Mouse (Mus musculus) thymus, adult 2 months (tissue): ENCODE measurements around the gene Egfl8. TPM values are rescaled to one million over a fixed set of nuclear protein-coding genes. Genes with fewer than 3 reads are reported as not detected.
A peak's percentile ranks its signal among the peaks of the same experiment; 100 is the strongest.

Source experiments
- DNase-seq: peaks from one replicate; pipeline ENCODE4 v3.0.0; 2021
- H3K27ac ChIP-seq: fragments of 200-500 bp; 2 replicates; pipeline ENCODE4 v1.5.1; 2012; ENCODE audit warnings: low read length, control low read depth; ENCODE audit not compliant: control insufficient read depth, insufficient read depth
- H3K27me3 ChIP-seq: fragments of 200-500 bp; 2 replicates; pipeline ENCODE4 v1.6.1; 2012; ENCODE audit warnings: mild to moderate bottlenecking, low read length, moderate library complexity, mixed read lengths; ENCODE audit not compliant: control insufficient read depth, insufficient read depth
- H3K36me3 ChIP-seq: fragments of 200-500 bp; 2 replicates; pipeline ENCODE4 v1.6.1; 2012; ENCODE audit warnings: mild to moderate bottlenecking, low read length, moderate library complexity; ENCODE audit not compliant: control insufficient read depth, insufficient read depth
- H3K4me1 ChIP-seq: fragments of 200-500 bp; replicated peaks from 2 replicates; pipeline ENCODE4 v1.6.1; 2012; ENCODE audit warnings: low read length; ENCODE audit not compliant: control insufficient read depth, insufficient read depth
- H3K4me3 ChIP-seq: fragments of 200-500 bp; 2 replicates; pipeline ENCODE4 v1.5.1; 2012; ENCODE audit warnings: mild to moderate bottlenecking, low read length, control low read depth, moderate library complexity; ENCODE audit not compliant: control insufficient read depth, insufficient read depth
- CTCF ChIP-seq: fragments of 200-500 bp; IDR thresholded peaks from 2 replicates; pipeline ENCODE4 v1.5.1; 2012; ENCODE audit warnings: mild to moderate bottlenecking, control low read depth, low read length, moderate library complexity, borderline replicate concordance; ENCODE audit not compliant: control insufficient read depth, poor library complexity, insufficient read depth; ENCODE audit errors: extremely low read depth
- POLR2A ChIP-seq: fragments of 200-500 bp; IDR thresholded peaks from 2 replicates; pipeline ENCODE4 v1.6.1; 2012; ENCODE audit warnings: mild to moderate bottlenecking, low read length, control low read depth, moderate library complexity; ENCODE audit not compliant: control insufficient read depth, poor library complexity, insufficient read depth; ENCODE audit errors: extremely low read depth
- WGBS: fragments of 180-500 bp; shearing (Covaris S2); methylation state at CpG from one replicate; pipeline ENCODE4 v1.1.7; 2018; 5-methylcytosine and 5-hydroxymethylcytosine counted together
- polyA plus RNA-seq: library from polyadenylated mRNA; depleted of rRNA; stranded (reverse); fragments of >200 nt; gene quantifications from 2 replicates; pipeline ENCODE4 v1.2.3, GENCODE M21; 2012

The Egfl8 gene
- polyA plus RNA-seq, 1 experiment: 16.0 TPM

GRCm38 (mm10) chr17:34589206-34589605 lies 26.6 kb downstream of the Egfl8 start:
- peak overlapping the region; percentile 65 for H3K4me3 ChIP-seq
- H3K36me3 ChIP-seq: peaks cover under 1% of the 10 kb centered on the region
- TF ChIP-seq POLR2A: no peak
- TF ChIP-seq CTCF: no peak
- no peaks in the 10 kb centered on the region for H3K27me3 ChIP-seq
- peak overlapping the region; percentile 95 for H3K27ac ChIP-seq
- WGBS: 5% methylated on average over 7 of the region's 7 CpGs
- no peak for DNase-seq
- peaks cover 38% of the 10 kb centered on the region for H3K4me1 ChIP-seq

DNA sequence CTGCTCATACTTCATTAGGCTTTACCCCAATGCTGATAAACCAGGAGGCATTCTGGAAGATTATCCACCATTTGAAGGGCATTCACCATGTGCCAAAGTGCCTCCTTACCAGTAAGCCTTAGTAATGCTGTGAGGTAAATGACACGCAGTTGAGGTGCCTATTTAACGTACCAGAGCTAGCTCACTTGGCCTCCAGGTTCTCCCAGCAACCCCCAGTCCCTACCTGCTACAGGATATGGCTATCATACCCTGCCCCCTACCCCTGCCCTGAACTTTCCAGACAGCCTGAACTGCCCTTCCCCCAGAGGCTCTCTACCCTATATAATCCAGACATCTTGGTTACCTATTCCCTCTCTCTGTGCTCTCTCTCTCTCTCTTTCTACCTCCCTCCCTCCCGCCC lies 27.0 kb downstream of the Egfl8 start:
- peak overlapping the region; percentile 23; the same call in 1 of the 2 replicates for H3K4me3 ChIP-seq
- TF ChIP-seq CTCF (no peak), POLR2A (no peak)
- H3K27ac ChIP-seq: peak overlapping the region; percentile 95
- no peaks in the 10 kb centered on the region for H3K27me3 ChIP-seq
- 44% methylated on average over 3 of the region's 3 CpGs for WGBS
- DNase-seq: no peak
- no peaks in the 10 kb centered on the region for H3K36me3 ChIP-seq
- H3K4me1 ChIP-seq: peaks cover 33% of the 10 kb centered on the region

GRCm38 (mm10) chr17:34587814-34588213 lies 28.0 kb downstream of the Egfl8 start:
- WGBS: under 1% methylated on average over 19 of the region's 19 CpGs
- Histone ChIP-seq H3K4me3 (peak overlapping the region; percentile 79), H3K27ac (peak overlapping the region; percentile 54), H3K4me1 (peaks cover 25% of the 10 kb centered on the region), H3K36me3 (no peaks in the 10 kb centered on the region), H3K27me3 (no peaks in the 10 kb centered on the region)
- DNase-seq: no peak
- TF ChIP-seq POLR2A (no peak), CTCF (no peak)

GRCm38 (mm10) chr17:34587423-34587811 lies 28.4 kb downstream of the Egfl8 start:
- Histone ChIP-seq H3K27ac (peak overlapping the region; percentile 54), H3K4me1 (peaks cover 23% of the 10 kb centered on the region), H3K27me3 (no peaks in the 10 kb centered on the region), H3K4me3 (peak overlapping the region; percentile 79), H3K36me3 (no peaks in the 10 kb centered on the region)
- peak; percentile 97 for DNase-seq
- under 1% methylated on average over 49 of the region's 50 CpGs for WGBS
- TF ChIP-seq CTCF: no peak
- peak; percentile 100 for TF ChIP-seq POLR2A

- H3K27me3 ChIP-seq: no peaks in the 10 kb centered on the region
- WGBS: under 1% methylated on average over 38 of the region's 38 CpGs
- H3K27ac ChIP-seq: no peak overlapping the region
- peaks cover 23% of the 10 kb centered on the region for H3K4me1 ChIP-seq
- TF ChIP-seq CTCF (no peak), POLR2A (no peak)
- peak overlapping the region; percentile 79 for H3K4me3 ChIP-seq
- no peaks in the 10 kb centered on the region for H3K36me3 ChIP-seq
- peak; percentile 90 for DNase-seq
Observed at GRCm38 (mm10) chr17:34586796-34587422, 28.9 kb downstream of the Egfl8 start.

GRCm38 (mm10) chr17:34585877-34586771 lies 29.6 kb downstream of the Egfl8 start:
- TF ChIP-seq CTCF (no peak), POLR2A (no peak)
- Histone ChIP-seq H3K27me3 (no peaks in the 10 kb centered on the region), H3K36me3 (no peaks in the 10 kb centered on the region), H3K4me3 (0 out of 2 replicates have a peak overlapping the region, but pooled peaks have one; percentile 79), H3K4me1 (peaks cover 23% of the 10 kb centered on the region), H3K27ac (no peak overlapping the region)
- WGBS: 49% methylated on average over 32 of the region's 32 CpGs
- no peak for DNase-seq
